Mouse (Mus musculus) midbrain, embryonic 11.5 days (tissue): ENCODE measurements around the gene Myof. TPM values are rescaled to one million over a fixed set of nuclear protein-coding genes. Genes with fewer than 3 reads are reported as not detected.

Experiments used
- ATAC-seq: fragments of 200-750 bp; cut with Nextera tagmentation; 2 replicates; pipeline ENCODE4 v1.8.0; 2017; ENCODE audit warnings: moderate TSS enrichment, moderate library complexity; ENCODE audit not compliant: low FRiP score
- DNase-seq: peaks from one replicate; pipeline ENCODE4 v3.0.0; 2015; ENCODE audit warnings: low spot score; ENCODE audit errors: missing footprints
- H3K27ac ChIP-seq: fragments of 300-500 bp; sonication (generic); 2 replicates; pipeline ENCODE4 v1.5.1; 2014; ENCODE audit warnings: low read depth, low read length
- H3K27me3 ChIP-seq: fragments of 300-500 bp; sonication (generic); 2 replicates; pipeline ENCODE4 v1.6.1; 2014; ENCODE audit warnings: mild to moderate bottlenecking, low read length, moderate library complexity, mixed read lengths; ENCODE audit not compliant: control insufficient read depth, insufficient read depth
- H3K36me3 ChIP-seq: fragments of 300-500 bp; sonication (generic); 2 replicates; pipeline ENCODE4 v1.6.1; 2014; ENCODE audit warnings: mild to moderate bottlenecking, low read length, moderate library complexity, mixed read lengths; ENCODE audit not compliant: control insufficient read depth, insufficient read depth
- H3K4me1 ChIP-seq: fragments of 300-500 bp; sonication (generic); 2 replicates; pipeline ENCODE4 v1.6.1; 2014; ENCODE audit warnings: low read length; ENCODE audit not compliant: control insufficient read depth, insufficient read depth
- H3K4me2 ChIP-seq: fragments of 300-500 bp; sonication (generic); 2 replicates; pipeline ENCODE4 v1.6.1; 2014; ENCODE audit warnings: mild to moderate bottlenecking, moderate library complexity
- H3K4me3 ChIP-seq: fragments of 300-500 bp; sonication (generic); 2 replicates; pipeline ENCODE4 v1.5.1; 2014; ENCODE audit warnings: low read depth, low read length
- H3K9ac ChIP-seq: fragments of 300-500 bp; sonication (generic); 2 replicates; pipeline ENCODE4 v1.6.1; 2014; ENCODE audit warnings: low read length
- H3K9me3 ChIP-seq: fragments of 300-500 bp; sonication (generic); 2 replicates; pipeline ENCODE4 v1.6.1; 2016; ENCODE audit warnings: low read length; ENCODE audit not compliant: control insufficient read depth
- WGBS: fragments of 180-500 bp; shearing (Covaris S2); extraction: QIAGEN DNeasy Blood & Tissue Kit; methylation state at CpG from one replicate; pipeline ENCODE4 v1.1.7; 2014; 5-methylcytosine and 5-hydroxymethylcytosine counted together
- polyA plus RNA-seq: library from polyadenylated mRNA; unstranded; fragments of >200 nt; fragmentation: Nextera tagmentation; extraction: Ambion mirVana; gene quantifications from 2 replicates; pipeline ENCODE4 v1.2.1, GENCODE M21; 2014

Gene Myof
- polyA plus RNA-seq, 1 experiment from 2014 or later, result 3.3 TPM

DNA sequence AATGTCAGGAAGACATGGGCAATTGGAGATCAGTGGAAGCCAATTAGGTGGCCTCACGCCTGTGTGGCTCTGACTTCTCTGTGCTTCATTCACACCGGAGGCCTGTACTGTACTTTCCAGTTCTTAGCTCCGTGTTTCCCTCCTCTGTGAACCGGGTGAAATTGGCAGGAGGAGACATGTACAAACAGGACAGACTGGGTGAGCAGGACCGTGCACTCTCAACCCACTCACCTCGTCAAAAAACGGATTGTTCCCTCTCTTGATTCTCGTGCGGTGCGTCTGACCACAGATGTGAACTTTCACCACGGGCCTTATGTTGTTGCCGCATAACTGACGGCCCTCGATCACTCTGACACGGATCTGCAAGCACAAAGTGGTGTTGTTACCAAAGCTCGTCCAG lies 57.6 kb downstream of the Myof start:
- Histone ChIP-seq H3K27me3 (no peaks in the 10 kb centered on the region), H3K4me1 (no peaks in the 10 kb centered on the region), H3K4me3 (no peak overlapping the region), H3K4me2 (no peak overlapping the region), H3K27ac (no peak overlapping the region), H3K9ac (no peak overlapping the region), H3K9me3 (no peaks in the 10 kb centered on the region), H3K36me3 (no peaks in the 10 kb centered on the region)
- DNase-seq (no peak), ATAC-seq (no peak)
- 88% methylated on average over 16 of the region's 16 CpGs for WGBS

DNA sequence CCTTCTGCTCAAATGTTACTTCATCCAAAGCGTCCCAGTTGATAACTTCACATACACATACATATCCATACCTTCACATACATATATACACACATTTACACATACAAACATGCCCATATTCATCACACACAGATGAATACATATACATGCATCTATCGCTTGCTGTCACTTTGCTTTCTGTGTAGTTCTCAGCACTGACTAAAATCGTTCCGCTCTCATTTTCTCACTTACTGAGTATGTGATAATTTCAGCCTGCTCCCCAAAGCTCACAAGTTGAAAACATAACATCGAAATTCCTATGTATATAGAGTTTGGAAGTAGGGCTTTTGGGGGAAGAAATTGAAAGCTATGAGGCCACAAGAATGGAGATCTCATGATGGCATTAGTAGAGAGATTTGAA lies 67.4 kb downstream of the Myof start:
- Histone ChIP-seq H3K4me3 (no peak overlapping the region), H3K4me2 (no peak overlapping the region), H3K27me3 (no peaks in the 10 kb centered on the region), H3K27ac (no peak overlapping the region), H3K36me3 (no peaks in the 10 kb centered on the region), H3K9me3 (no peaks in the 10 kb centered on the region), H3K4me1 (no peaks in the 10 kb centered on the region), H3K9ac (no peak overlapping the region)
- DNase-seq, result no peak
- 93% methylated on average over 5 of the region's 5 CpGs for WGBS
- ATAC-seq, result no peak

- H3K27me3 ChIP-seq, result no peaks in the 10 kb centered on the region
- no peaks in the 10 kb centered on the region for H3K36me3 ChIP-seq
- H3K4me2 ChIP-seq, result no peak overlapping the region; the same call in 1 of the 2 replicates
- DNase-seq (no peak), ATAC-seq (no peak)
- no peak overlapping the region for H3K27ac ChIP-seq
- WGBS, result 85% methylated on average over 4 of the region's 4 CpGs
- H3K9me3 ChIP-seq, result no peaks in the 10 kb centered on the region
- H3K4me3 ChIP-seq, result no peak overlapping the region
- H3K4me1 ChIP-seq, result no peaks in the 10 kb centered on the region
- H3K9ac ChIP-seq, result no peak overlapping the region
These were observed 72.8 kb downstream of the Myof start for GRCm38 (mm10) chr19:37970571-37970970.

DNA sequence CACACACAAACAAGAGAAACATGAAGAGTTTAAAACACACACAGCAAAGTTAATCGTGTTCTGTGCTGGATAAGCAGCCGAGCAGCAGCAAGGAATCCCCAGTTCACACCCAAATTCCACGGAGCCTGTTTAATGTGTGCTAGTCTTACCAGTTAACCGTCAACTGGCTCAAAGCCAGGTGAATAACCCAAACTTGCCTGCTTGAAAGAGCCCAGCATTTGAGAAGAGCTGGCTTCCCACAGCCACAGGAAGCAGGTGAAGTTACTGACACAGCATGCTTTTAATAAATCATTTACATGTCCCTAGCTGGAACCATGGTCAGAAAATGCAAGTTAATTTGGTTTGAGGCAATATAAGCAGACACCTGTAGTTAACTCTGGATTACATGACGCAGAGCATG lies 73.4 kb downstream of the Myof start:
- no peak overlapping the region for H3K9ac ChIP-seq
- no peaks in the 10 kb centered on the region for H3K36me3 ChIP-seq
- H3K9me3 ChIP-seq, result no peaks in the 10 kb centered on the region
- 78% methylated on average over 5 of the region's 5 CpGs for WGBS
- no peak overlapping the region for H3K4me2 ChIP-seq
- ATAC-seq (no peak), DNase-seq (no peak)
- H3K4me1 ChIP-seq, result no peaks in the 10 kb centered on the region
- H3K27ac ChIP-seq, result no peak overlapping the region
- no peak overlapping the region for H3K4me3 ChIP-seq
- H3K27me3 ChIP-seq, result no peaks in the 10 kb centered on the region

DNA sequence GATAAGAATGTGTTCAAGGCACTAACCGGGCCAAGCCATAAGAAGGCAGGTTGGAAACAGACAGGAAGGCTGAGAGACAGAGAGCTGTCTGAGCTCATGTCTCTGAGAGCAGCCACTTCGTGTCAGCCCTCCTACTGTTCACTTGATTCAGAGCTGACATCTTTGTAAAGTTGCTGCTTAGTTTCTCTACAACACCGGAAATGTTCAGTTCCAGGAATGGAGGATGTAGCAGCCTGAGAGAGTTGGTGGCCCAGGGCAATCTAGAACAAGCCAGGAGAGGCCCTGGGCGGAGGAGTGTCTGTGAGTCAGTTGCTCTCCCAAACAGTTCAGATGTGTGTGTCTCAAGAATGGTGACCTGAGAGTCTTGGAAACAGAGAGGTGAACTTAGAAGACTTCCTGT lies 77.5 kb downstream of the Myof start:
- H3K27ac ChIP-seq, result no peak overlapping the region
- no peaks in the 10 kb centered on the region for H3K27me3 ChIP-seq
- 70% methylated on average over 4 of the region's 4 CpGs for WGBS
- H3K4me2 ChIP-seq, result no peak overlapping the region
- no peaks in the 10 kb centered on the region for H3K36me3 ChIP-seq
- DNase-seq, result no peak
- no peaks in the 10 kb centered on the region for H3K4me1 ChIP-seq
- ATAC-seq, result no peak
- H3K4me3 ChIP-seq, result no peak overlapping the region
- H3K9me3 ChIP-seq, result no peaks in the 10 kb centered on the region
- H3K9ac ChIP-seq, result no peak overlapping the region

DNA sequence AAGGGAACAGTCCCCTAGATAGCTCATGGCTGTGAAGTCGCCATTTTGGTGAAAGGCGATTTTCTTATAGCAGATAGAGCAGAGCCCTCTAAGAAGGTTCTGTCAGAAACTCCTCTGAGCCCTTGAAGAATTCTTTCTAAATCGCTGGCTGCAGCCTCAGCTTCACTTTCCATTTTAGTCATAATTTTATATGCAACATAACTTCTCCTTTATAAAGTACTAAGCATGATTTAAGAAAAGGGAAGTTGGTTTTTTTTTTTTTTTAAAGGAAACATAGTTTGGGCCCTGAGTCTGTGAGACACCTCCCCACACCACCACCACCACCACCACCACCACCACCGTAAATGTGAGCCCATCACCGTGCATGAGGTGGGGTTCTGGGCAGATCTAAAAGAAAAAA lies 80.0 kb downstream of the Myof start:
- no peak overlapping the region for H3K4me3 ChIP-seq
- no peaks in the 10 kb centered on the region for H3K27me3 ChIP-seq
- WGBS, result 86% methylated on average over 5 of the region's 5 CpGs
- H3K27ac ChIP-seq, result no peak overlapping the region
- H3K4me1 ChIP-seq, result no peaks in the 10 kb centered on the region
- H3K36me3 ChIP-seq, result no peaks in the 10 kb centered on the region
- no peak overlapping the region for H3K9ac ChIP-seq
- no peak for DNase-seq
- no peak for ATAC-seq
- no peaks in the 10 kb centered on the region for H3K9me3 ChIP-seq
- no peak overlapping the region for H3K4me2 ChIP-seq

DNA sequence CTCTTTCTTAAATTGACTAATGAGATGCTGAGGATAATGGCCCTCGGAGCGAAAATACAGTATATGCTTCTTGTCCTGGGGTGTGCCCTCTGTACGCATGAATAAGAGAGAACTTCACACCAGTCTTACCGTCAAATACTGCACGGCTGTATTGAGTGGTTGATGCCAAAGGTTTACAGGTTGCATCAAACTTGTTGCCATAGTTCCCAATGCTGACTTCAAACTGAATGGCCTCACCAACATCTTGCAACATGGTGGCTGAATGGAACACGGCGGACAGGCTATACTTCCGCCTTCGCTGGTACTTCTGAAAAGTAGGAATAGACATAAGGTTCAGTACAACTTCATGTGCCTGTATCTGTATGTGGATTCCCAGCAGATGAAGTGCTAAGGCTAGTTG lies 82.6 kb downstream of the Myof start:
- 96% methylated on average over 9 of the region's 9 CpGs for WGBS
- no peak overlapping the region for H3K4me3 ChIP-seq
- H3K9ac ChIP-seq, result no peak overlapping the region
- no peaks in the 10 kb centered on the region for H3K27me3 ChIP-seq
- H3K9me3 ChIP-seq, result no peaks in the 10 kb centered on the region
- no peak overlapping the region for H3K4me2 ChIP-seq
- H3K36me3 ChIP-seq, result no peaks in the 10 kb centered on the region
- ATAC-seq (no peak), DNase-seq (no peak)
- no peaks in the 10 kb centered on the region for H3K4me1 ChIP-seq
- H3K27ac ChIP-seq, result no peak overlapping the region

- Histone ChIP-seq H3K9ac (no peak overlapping the region), H3K4me3 (no peak overlapping the region), H3K4me2 (no peak overlapping the region), H3K27ac (no peak overlapping the region), H3K4me1 (no peaks in the 10 kb centered on the region), H3K27me3 (no peaks in the 10 kb centered on the region), H3K9me3 (no peaks in the 10 kb centered on the region), H3K36me3 (no peaks in the 10 kb centered on the region)
- ATAC-seq (no peak), DNase-seq (no peak)
- WGBS, result 86% methylated on average over 10 of the region's 10 CpGs
These were observed 83.7 kb downstream of the Myof start for GRCm38 (mm10) chr19:37959543-37960215.

GRCm38 (mm10) chr19:37959076-37959475 lies 84.3 kb downstream of the Myof start:
- H3K4me2 ChIP-seq, result no peak overlapping the region
- no peaks in the 10 kb centered on the region for H3K27me3 ChIP-seq
- ATAC-seq, result no peak
- H3K9ac ChIP-seq, result no peak overlapping the region
- H3K36me3 ChIP-seq, result no peaks in the 10 kb centered on the region
- WGBS, result 48% methylated on average over 6 of the region's 6 CpGs
- no peak for DNase-seq
- no peak overlapping the region for H3K4me3 ChIP-seq
- no peak overlapping the region for H3K27ac ChIP-seq
- H3K4me1 ChIP-seq, result no peaks in the 10 kb centered on the region
- H3K9me3 ChIP-seq, result no peaks in the 10 kb centered on the region
